Mouse (Mus musculus) G1E (cell line): ENCODE measurements around the gene Mbtps2.

Experiments
- CTCF ChIP-seq: IDR thresholded peaks from 2 replicates; pipeline ENCODE4 v1.5.1; 2012; ENCODE audit warnings: low read depth, low read length, inconsistent platforms, mixed read lengths
- GATA1 ChIP-seq: IDR thresholded peaks from 2 replicates; pipeline ENCODE4 v1.6.1; 2012; ENCODE audit warnings: borderline replicate concordance, low read length, inconsistent platforms, mixed read lengths
- POLR2AphosphoS5 ChIP-seq: IDR thresholded peaks from 2 replicates; pipeline ENCODE4 v1.6.1; 2012; ENCODE audit warnings: low read depth, low read length, inconsistent platforms; ENCODE audit not compliant: insufficient replicate concordance
- TAL1 ChIP-seq: conservative IDR thresholded peaks from 2 replicates; pipeline ENCODE4 v1.6.1; 2012; ENCODE audit warnings: low read depth, low read length, inconsistent platforms, mixed read lengths

- no peak for TF ChIP-seq CTCF
- no peak for TF ChIP-seq GATA1
- TF ChIP-seq POLR2AphosphoS5, result no peak
- TF ChIP-seq TAL1, result no peak
These were observed at the start of gene Mbtps2 for GRCm38 (mm10) chrX:157598186-157598996.
